Mouse (Mus musculus) adrenal gland, postnatal 25 days (tissue): ENCODE results near the gene Gm20379. TPM values are rescaled to one million over a fixed set of nuclear protein-coding genes. Genes with fewer than 3 reads are reported as not detected.

ENCODE experiments used
- DNase-seq: peaks from one replicate; pipeline ENCODE4 v3.0.0; 2021; ENCODE audit warnings: mixed read lengths
- long read RNA-seq: library from polyadenylated mRNA; stranded (forward); transcript quantifications from one replicate; pipeline ENCODE4 v2.0.0, GENCODE M21; 2021
- total RNA-seq: library from RNA; stranded (reverse); gene quantifications from 2 replicates; pipeline ENCODE4 v1.2.3, GENCODE M21; 2021

Gene Gm20379
- not detected in 2 replicates for total RNA-seq
- long read RNA-seq: 0 reads

- no peak for DNase-seq
These were observed at the start of gene Gm20379 for GRCm38 (mm10) chr13:92305680-92306079. Gene Gm20379 (plus strand): TSS chr13:92305980.

GRCm38 (mm10) chr13:92261329-92261728 is 44.5 kb upstream of the Gm20379 start:
- DNase-seq: no peak

DNA sequence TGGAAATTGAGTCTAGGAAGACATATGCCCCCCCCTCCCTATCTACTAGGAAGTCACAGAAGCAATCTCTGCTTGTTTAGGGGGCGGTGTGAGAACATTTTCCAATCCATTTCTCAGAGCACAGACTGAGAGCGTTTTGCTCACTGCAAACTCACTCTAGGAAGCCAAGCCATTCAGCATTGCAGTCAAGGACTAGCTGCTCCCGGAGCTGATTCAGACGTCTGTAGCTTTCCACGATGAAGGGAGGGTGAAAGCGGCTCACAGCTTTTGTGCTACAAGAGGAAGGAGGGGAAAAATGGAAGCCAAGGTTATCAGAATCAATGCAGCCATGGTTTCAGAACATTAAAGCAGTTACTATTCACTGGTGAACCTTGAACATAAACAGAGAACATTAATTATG is 42.2 kb upstream of the Gm20379 start:
- DNase-seq: peak; percentile 36

GRCm38 (mm10) chr13:92267076-92267475 is 38.7 kb upstream of the Gm20379 start:
- no peak for DNase-seq

- DNase-seq: peak; percentile 66
These were observed 31.2 kb upstream of the Gm20379 start for GRCm38 (mm10) chr13:92274274-92275198.

- no peak for DNase-seq
These were observed 30.5 kb upstream of the Gm20379 start for GRCm38 (mm10) chr13:92275292-92275691.

GRCm38 (mm10) chr13:92277027-92277426 is 28.8 kb upstream of the Gm20379 start:
- no peak for DNase-seq

DNA sequence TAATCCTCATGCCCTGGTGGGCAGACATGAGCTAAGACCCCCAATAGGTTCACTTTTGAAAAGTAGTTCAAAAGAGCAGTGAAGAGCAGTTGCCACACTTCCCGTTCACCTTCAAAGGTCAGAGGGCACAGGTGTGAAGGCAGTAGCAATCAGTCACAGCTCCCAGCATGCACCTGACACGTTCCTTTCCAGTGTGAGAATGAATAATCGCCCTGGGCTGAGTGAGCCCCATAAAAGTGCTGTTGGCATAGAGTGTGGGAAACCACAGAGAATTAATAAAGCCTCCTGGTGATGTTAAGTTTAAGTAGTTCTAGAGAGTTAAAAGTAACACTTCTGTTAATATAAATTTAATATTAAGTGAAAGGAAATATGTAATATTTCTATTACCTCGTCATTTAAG is 14.2 kb upstream of the Gm20379 start:
- no peak for DNase-seq

DNA sequence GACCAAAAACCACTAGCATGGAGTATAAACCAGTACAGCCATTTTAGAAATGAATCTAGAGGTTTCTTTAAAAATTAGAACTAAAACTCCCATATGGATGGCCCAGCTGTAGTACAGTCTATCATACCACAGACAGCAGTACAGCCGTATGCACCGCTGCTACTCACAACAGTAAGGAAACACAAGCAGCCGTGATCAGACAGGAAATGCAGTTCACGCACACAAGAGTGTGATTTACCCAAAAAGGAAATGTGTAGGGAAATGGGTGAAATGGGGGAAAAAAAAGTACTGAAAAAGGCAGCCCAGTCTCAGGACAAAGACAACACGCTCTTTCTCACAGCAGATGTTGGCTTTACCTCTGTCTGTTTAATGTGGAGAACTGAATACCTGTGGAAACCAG is 11.9 kb upstream of the Gm20379 start:
- DNase-seq: no peak

DNA sequence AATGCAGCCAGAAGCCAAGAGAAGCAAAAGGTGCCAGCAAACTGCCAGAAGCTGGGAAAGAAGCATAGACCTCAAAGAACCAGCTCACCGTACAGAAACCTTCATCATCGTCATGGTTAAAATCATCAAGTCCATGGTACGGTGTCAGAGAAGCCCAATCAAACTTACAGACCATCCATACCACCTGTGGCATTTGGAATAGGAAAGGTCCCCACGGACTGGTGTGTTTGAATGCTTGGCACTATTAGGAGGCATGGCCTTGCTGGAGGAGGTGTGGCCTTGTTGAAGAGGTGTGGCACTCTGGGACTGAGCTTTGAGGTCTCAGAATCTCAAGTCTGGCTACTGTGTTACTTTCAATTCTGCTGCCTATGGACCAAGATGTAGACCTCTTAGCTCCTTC is 9.3 kb upstream of the Gm20379 start:
- no peak for DNase-seq

GRCm38 (mm10) chr13:92297021-92297420 is 8.8 kb upstream of the Gm20379 start:
- no peak for DNase-seq

DNA sequence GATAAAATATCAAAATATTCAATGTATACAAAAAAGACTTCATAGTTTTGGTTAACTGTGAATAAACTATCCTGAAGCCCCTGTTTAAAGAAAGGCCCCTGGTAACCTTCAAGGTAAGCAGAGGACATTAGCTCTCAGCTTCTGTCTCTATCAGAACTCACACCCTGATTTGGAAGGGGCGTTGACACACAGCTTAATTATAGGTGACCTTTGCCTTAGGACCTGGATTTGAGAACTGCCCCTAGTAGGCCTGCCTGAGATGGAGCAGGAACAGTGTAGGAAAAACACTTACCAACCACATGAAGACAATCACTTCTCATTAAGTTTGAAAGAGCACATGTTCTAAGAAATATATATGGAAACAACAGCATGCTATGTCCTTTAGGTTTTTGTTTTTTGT is 6.3 kb upstream of the Gm20379 start:
- no peak for DNase-seq

DNA sequence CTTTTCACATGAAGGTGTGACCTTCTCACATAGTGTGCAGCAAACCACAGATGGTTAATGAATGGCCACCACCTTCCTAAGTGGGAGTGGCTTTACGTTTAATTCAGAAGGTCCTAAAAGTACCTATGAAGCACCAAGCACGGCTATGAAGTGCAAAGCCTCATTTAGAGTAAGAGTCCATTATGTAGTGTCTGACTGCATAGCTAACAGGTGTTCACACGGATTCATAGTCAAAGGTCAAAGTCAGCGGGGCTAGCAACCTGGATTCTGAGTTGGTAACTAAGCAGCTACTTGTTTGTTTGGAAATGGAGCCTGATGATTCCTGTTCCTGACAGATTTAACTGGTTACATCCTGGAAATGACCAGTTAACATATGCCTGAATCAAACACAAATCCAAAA is 4.0 kb upstream of the Gm20379 start:
- DNase-seq: no peak

- DNase-seq: no peak
These were observed 3.3 kb upstream of the Gm20379 start for GRCm38 (mm10) chr13:92302466-92302865.

GRCm38 (mm10) chr13:92303062-92303948 is 2.5 kb upstream of the Gm20379 start:
- DNase-seq: no peak

DNA sequence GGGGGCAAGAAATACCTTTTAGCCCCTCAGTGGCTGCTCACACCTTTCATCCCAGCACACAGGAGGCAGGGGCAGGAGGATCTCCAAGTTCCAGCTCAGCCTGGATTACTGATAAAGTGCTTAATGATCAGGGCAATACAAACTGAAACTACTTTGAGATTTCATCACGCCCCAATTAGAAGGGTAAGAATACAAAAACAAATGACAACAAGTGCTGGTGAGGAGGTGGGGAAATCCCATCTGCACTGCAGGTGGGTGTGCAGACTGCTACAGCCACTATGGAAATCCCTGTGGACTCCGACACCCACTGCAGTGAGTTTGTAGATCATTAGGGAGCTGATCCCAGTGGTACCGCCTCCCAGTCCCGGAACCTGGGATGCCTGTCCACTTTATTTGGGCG is 1.5 kb upstream of the Gm20379 start:
- no peak for DNase-seq

- no peak for DNase-seq
These were observed 8.8 kb downstream of the Gm20379 start for GRCm38 (mm10) chr13:92314613-92315012.

- DNase-seq: no peak
These were observed 15.0 kb downstream of the Gm20379 start for GRCm38 (mm10) chr13:92320770-92321169.

- no peak for DNase-seq
These were observed 20.2 kb downstream of the Gm20379 start for GRCm38 (mm10) chr13:92326030-92326429.

GRCm38 (mm10) chr13:92328000-92328399 is 22.2 kb downstream of the Gm20379 start:
- no peak for DNase-seq

GRCm38 (mm10) chr13:92330621-92331020 is 24.8 kb downstream of the Gm20379 start:
- no peak for DNase-seq

DNA sequence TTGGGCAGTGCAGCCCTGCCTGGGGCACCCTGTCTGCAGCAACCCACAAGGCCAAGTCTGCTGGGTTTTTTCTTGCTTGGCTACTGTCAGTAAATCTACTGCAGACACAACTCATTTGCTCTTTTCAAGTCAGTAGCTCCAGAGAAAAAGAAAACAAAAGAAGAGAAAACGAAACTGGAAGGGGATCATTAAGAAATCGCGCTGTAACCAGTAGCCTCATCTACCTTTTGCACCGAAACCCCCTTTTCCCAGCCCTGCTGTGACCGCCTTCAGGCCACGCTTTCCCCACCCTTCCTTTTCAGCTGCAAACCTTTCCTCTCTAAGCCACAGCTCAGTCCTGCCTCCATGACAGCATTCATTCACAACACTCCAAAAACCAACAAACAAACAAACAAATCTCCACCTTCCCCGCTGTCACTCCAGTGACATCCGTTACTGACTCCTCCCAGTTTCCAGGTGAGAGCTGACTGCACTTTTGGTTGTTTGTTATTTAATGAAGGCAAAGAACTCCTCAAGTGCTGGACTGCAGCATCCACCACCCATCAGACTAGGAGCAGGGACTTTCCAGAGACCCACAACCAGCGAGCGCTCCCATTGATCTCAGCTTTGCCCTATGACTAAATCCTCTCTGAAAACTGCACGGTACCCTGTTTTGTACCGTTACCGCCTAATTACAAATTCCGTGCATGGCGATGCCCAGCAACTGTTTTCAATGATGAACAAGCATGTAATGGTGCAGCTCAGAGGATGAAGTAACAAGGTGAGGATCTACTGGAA is 26.5 kb downstream of the Gm20379 start:
- no peak for DNase-seq
